Mouse (Mus musculus) B cell, adult 67 days (primary cell): ENCODE measurements around the gene Chrm4. TPM values are rescaled to one million over a fixed set of nuclear protein-coding genes. Genes with fewer than 3 reads are reported as not detected.

ENCODE experiments used
- total RNA-seq, 2 experiments: library from RNA; stranded (reverse); gene quantifications; 4 replicates each; pipeline ENCODE4 v1.2.4; 2023

The Chrm4 gene
- 1 to 10 TPM in 1 of 2 experiments, not detected in 1; 1.4 TPM for total RNA-seq

GRCm38 (mm10) chr2:91926949-91927348 is at the start of gene Chrm4:
TSS of gene Chrm4 (plus strand) at chr2:91927249.

GRCm38 (mm10) chr2:91932160-91932711 is 5.2 kb downstream of the Chrm4 start, which contains the start of gene Mdk:
TSS of gene Mdk (minus strand) at chr2:91932297.

GRCm38 (mm10) chr2:91945483-91945882 is 18.4 kb downstream of the Chrm4 start, which contains the start of gene Gm9821:
TSS of gene Gm9821 (plus strand) at chr2:91945703.

GRCm38 (mm10) chr2:91975581-91976541 is 48.8 kb downstream of the Chrm4 start, which contains the start of gene Dgkz:
TSS of gene Dgkz (minus strand) at chr2:91975864.

Other genes with a start within 250 kb of the Chrm4 start
- gene Atg13, start 216.7 kb upstream of the Chrm4 start, total RNA-seq = 10 to 100 TPM; 40.6 to 42.4 TPM
- 10 to 100 TPM; 12.4 to 13.3 TPM for gene Harbi1, start 216.4 kb upstream of the Chrm4 start, total RNA-seq
- 10 to 100 TPM; 64.2 to 67.7 TPM for gene Ambra1, start 197.1 kb upstream of the Chrm4 start, total RNA-seq
- 1 to 10 TPM; 1.6 to 5.0 TPM for gene Mdk, start 5.0 kb downstream of the Chrm4 start, total RNA-seq
- gene Gm9821, start 18.5 kb downstream of the Chrm4 start, total RNA-seq = not detected
- gene Dgkz, start 48.6 kb downstream of the Chrm4 start, total RNA-seq = 100 to 1,000 TPM; 210 to 235 TPM
- under 1 TPM in 1 of 2 experiments, not detected in 1; 0.20 TPM for gene Creb3l1, start 97.3 kb downstream of the Chrm4 start, total RNA-seq
- 100 to 1,000 TPM; 173 to 177 TPM for gene Phf21a, start 165.9 kb downstream of the Chrm4 start, total RNA-seq